Mouse (Mus musculus): ENCODE measurements around the gene Acap2. TPM values are rescaled to one million over a fixed set of nuclear protein-coding genes. Genes with fewer than 3 reads are reported as not detected.
A peak's percentile ranks its signal among the peaks of the same experiment; 100 is the strongest.

The Acap2 gene
- polyA plus RNA-seq, 2 experiments, result 4.4 to 5.1 TPM

DNA sequence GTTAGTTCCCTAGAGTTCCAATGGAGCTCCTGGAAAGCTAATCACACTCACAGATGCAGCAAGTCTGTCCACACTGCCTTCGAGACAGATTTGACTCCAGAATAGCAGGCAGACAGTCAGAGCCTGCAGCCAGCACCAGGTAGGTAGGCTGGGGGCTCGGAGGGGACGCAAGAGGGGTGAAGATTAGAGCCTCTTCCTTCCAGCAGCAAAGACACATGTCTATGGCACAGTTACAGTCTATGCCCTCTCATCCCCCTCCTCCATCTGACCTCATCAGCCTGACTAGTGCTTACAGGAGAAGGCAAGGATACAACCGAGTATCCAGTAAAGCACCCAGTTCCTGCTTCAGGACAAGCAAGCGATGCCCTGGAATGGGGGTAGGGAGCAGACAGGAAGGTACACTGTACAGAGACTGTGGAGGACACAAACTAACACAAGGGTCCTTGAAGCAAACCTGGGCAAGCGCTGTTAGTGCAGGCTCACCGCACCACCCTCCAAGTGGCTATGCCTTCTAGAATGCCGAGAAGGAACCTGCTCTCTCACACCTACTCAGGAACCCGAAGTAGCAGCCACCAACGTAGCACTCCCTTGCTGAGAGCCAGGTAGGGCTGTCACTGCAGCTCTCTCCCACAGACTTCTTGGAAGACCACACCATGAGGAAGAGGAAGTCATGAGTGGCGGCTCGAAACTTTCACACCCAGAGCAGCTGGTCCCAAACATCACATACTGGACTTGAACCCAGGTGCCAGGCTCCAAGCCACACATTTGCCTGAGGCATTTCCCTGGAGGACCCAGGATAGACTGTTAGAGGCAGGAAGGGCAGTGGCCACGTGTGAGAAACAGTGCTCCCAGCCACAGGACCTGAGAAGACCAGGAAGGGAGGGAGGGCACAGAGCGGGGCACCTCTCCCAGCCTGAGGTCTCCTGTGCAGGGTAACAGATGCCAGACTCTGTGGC, 131.6 kb downstream of the Acap2 start:
- TF ChIP-seq EP300 (IDR thresholded peaks at IDR 0.05; ENCODE audit: low read depth) (no peak), CTCF (IDR thresholded peaks at IDR 0.05; ENCODE audit: low read depth) (no peak)

DNA sequence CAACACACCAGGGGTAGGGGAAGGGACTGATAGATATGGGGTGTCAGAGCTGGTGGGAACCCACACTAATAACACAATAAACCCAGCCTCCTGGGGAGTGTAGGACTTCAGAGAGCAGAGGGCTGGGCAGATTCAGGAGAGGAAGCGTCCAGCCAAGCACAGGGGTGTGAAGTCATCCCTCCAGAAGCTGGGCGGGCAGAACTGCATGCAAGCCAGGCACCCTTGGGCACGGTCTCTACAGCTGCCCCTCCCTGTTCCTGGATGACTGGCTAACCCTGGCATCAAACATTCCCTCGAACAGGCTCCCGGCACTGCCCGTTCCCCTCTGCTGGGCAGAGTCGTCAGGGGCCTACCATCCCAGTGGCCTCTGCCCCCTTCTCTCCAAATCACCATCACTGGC, 132.8 kb downstream of the Acap2 start:
- Histone ChIP-seq H3K27ac (no peak overlapping the region), H3K9ac (replicated peaks) (no peak overlapping the region), H3K36me3 (replicated peaks; ENCODE audit: control insufficient read depth, insufficient read depth, low read depth) (no peaks in the 10 kb centered on the region), H3K4me1 (replicated peaks; ENCODE audit: control insufficient read depth in 2 of 2, insufficient read depth in 2 of 2, low read length in 1 of 2) (peaks cover 7 to 18% of the 10 kb centered on the region in 2 experiments), H3K4me2 (ENCODE audit: low read depth) (no peak overlapping the region), H3K4me3 (ENCODE audit: insufficient read depth in 1 of 2, low read depth in 2 of 2, low read length in 2 of 2) (no peak overlapping the region), H3K27me3 (ENCODE audit: control insufficient read depth, insufficient read depth, low read length) (no peaks in the 10 kb centered on the region), H3K9me3 (ENCODE audit: control insufficient read depth, low read length) (no peaks in the 10 kb centered on the region)
- TF ChIP-seq EP300 (IDR thresholded peaks at IDR 0.05; ENCODE audit: low read depth) (no peak), CTCF (IDR thresholded peaks at IDR 0.05; ENCODE audit: low read depth) (no peak)
- WGBS (ENCODE audit: insufficient replicate concordance), result 71% methylated on average over 7 of the region's 7 CpGs
- ATAC-seq (ENCODE audit: insufficient read depth), result no peak
- no peak for DNase-seq (ENCODE audit: low read depth in 3 of 3, low spot score in 3 of 3)

More for the DNA sequence above, 131.6 kb downstream of the Acap2 start:
- WGBS (ENCODE audit: insufficient replicate concordance), result 60% methylated on average over 14 of the region's 14 CpGs
- Histone ChIP-seq H3K36me3 (replicated peaks; ENCODE audit: control insufficient read depth, insufficient read depth, low read depth) (no peaks in the 10 kb centered on the region), H3K27ac (no peak overlapping the region), H3K27me3 (ENCODE audit: control insufficient read depth, insufficient read depth, low read length) (no peaks in the 10 kb centered on the region), H3K4me2 (ENCODE audit: low read depth) (no peak overlapping the region), H3K9me3 (ENCODE audit: control insufficient read depth, low read length) (no peaks in the 10 kb centered on the region), H3K4me1 (replicated peaks; ENCODE audit: control insufficient read depth in 2 of 2, insufficient read depth in 2 of 2, low read length in 1 of 2) (peaks cover 7 to 18% of the 10 kb centered on the region in 2 experiments), H3K4me3 (ENCODE audit: insufficient read depth in 1 of 2, low read depth in 2 of 2, low read length in 2 of 2) (no peak overlapping the region), H3K9ac (replicated peaks) (no peak overlapping the region)
- DNase-seq (ENCODE audit: low read depth in 3 of 3, low spot score in 3 of 3), result no peak
- no peak for ATAC-seq (ENCODE audit: insufficient read depth)

DNA sequence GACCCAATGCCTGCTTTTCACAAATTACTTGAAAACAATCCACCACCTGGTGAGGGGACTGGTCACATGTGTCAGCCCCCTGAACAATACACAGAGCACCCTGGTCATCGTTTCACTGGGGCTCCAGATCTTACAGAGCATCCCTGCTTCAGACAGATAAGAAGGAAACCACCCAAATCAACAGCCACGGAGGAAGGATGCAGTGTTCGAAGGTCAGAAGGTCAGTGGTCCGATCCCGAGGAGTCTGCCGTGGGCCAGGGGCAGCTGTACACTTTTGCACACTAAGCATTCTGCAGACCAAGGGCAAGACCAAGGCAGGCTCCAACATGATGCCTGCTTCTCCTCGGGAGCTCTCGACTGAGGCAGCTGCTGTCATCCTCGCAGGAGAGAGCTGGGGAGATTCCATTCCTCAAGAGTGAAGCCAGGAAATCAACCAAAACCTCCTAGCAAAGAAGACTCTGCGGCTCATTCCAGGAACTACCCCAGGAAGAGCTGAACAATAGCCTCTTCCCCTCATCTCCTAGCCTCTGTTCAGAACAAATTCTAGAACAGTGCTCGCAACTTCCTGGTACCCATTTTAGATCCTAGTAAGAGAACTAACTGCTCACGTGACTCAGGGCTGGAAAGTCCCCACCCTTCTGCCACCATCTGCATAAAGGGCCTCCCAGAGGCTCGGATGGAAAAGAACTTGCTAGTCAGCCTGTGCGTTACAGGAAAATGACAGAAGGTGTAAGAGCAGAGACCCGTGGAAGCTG, 134.5 kb downstream of the Acap2 start:
- ATAC-seq (ENCODE audit: insufficient read depth) (peak; percentile 71), DNase-seq (ENCODE audit: low read depth in 3 of 3, low spot score in 3 of 3) (peak in 1 of 3 experiments; percentile 68)
- TF ChIP-seq EP300 (IDR thresholded peaks at IDR 0.05; ENCODE audit: low read depth) (no peak), CTCF (IDR thresholded peaks at IDR 0.05; ENCODE audit: low read depth) (no peak)
- no peak overlapping the region for H3K9ac ChIP-seq (replicated peaks)
- H3K27me3 ChIP-seq (ENCODE audit: control insufficient read depth, insufficient read depth, low read length), result no peaks in the 10 kb centered on the region
- H3K4me2 ChIP-seq (ENCODE audit: low read depth), result peak overlapping the region; percentile 52
- 11% methylated on average over 15 of the region's 15 CpGs for WGBS (ENCODE audit: insufficient replicate concordance)
- no peaks in the 10 kb centered on the region for H3K36me3 ChIP-seq (replicated peaks; ENCODE audit: control insufficient read depth, insufficient read depth, low read depth)
- H3K4me3 ChIP-seq (ENCODE audit: insufficient read depth in 1 of 2, low read depth in 2 of 2, low read length in 2 of 2), result peak overlapping the region; percentile 3 to 9; a peak in 3 of 4 replicates
- no peaks in the 10 kb centered on the region for H3K9me3 ChIP-seq (ENCODE audit: control insufficient read depth, low read length)
- H3K27ac ChIP-seq, result no peak overlapping the region
- peaks cover 7 to 18% of the 10 kb centered on the region in 2 experiments for H3K4me1 ChIP-seq (replicated peaks; ENCODE audit: control insufficient read depth in 2 of 2, insufficient read depth in 2 of 2, low read length in 1 of 2)

DNA sequence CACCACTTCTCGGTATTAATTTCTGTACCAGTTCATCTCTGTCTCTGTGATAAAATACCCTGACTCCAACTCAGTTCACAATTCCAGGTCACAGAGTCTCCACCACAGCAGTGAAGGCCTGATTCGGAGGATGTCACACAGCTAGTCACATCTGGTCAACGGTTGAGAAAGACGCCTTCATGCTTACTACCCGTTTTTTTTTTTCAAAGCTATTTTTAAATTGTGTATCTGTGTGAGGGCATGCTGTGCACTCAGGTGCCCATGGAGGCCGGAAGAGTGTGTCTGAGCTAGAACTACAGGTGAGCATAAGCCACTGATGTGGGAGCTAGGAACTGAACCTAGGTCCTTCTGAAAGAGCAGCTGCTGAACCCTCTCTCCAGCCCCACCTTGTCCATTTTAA, 136.3 kb downstream of the Acap2 start:
- ATAC-seq (ENCODE audit: insufficient read depth), result no peak
- TF ChIP-seq EP300 (IDR thresholded peaks at IDR 0.05; ENCODE audit: low read depth), result no peak
- TF ChIP-seq CTCF (IDR thresholded peaks at IDR 0.05; ENCODE audit: low read depth), result no peak
- Histone ChIP-seq H3K4me3 (ENCODE audit: insufficient read depth in 1 of 2, low read depth in 2 of 2, low read length in 2 of 2) (no peak overlapping the region), H3K9ac (replicated peaks) (no peak overlapping the region), H3K27ac (no peak overlapping the region), H3K36me3 (replicated peaks; ENCODE audit: control insufficient read depth, insufficient read depth, low read depth) (no peaks in the 10 kb centered on the region), H3K9me3 (ENCODE audit: control insufficient read depth, low read length) (no peaks in the 10 kb centered on the region), H3K4me1 (replicated peaks; ENCODE audit: control insufficient read depth in 2 of 2, insufficient read depth in 2 of 2, low read length in 1 of 2) (peaks cover 7 to 18% of the 10 kb centered on the region in 2 experiments), H3K4me2 (ENCODE audit: low read depth) (no peak overlapping the region), H3K27me3 (ENCODE audit: control insufficient read depth, insufficient read depth, low read length) (no peaks in the 10 kb centered on the region)
- 56% methylated on average over 6 of the region's 6 CpGs for WGBS (ENCODE audit: insufficient replicate concordance)
- DNase-seq (ENCODE audit: low read depth in 3 of 3, low spot score in 3 of 3), result no peak

DNA sequence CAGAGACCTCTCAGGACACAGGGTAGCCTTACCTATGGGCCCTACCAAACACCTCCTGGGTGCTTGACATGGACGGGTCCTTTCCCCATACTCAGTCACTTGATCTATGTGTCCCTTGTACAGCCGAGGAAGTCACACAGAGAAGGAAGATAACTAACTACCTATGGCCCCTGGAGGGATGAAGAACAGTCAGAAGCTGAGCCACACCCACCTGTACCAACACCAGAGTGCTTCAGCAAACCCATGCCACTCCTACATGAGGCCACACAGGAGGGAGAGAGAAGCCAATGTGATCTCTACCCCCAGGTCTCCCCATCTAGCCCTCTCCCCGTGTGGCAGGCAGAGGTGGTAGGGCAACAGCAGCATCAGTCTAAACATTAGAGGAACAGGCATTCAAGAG, 138.1 kb downstream of the Acap2 start:
- no peaks in the 10 kb centered on the region for H3K36me3 ChIP-seq (replicated peaks; ENCODE audit: control insufficient read depth, insufficient read depth, low read depth)
- no peak overlapping the region for H3K9ac ChIP-seq (replicated peaks)
- peaks cover 7 to 18% of the 10 kb centered on the region in 2 experiments for H3K4me1 ChIP-seq (replicated peaks; ENCODE audit: control insufficient read depth in 2 of 2, insufficient read depth in 2 of 2, low read length in 1 of 2)
- DNase-seq (ENCODE audit: low read depth in 3 of 3, low spot score in 3 of 3) (no peak), ATAC-seq (ENCODE audit: insufficient read depth) (no peak)
- no peaks in the 10 kb centered on the region for H3K9me3 ChIP-seq (ENCODE audit: control insufficient read depth, low read length)
- no peak overlapping the region for H3K4me2 ChIP-seq (ENCODE audit: low read depth)
- TF ChIP-seq EP300 (IDR thresholded peaks at IDR 0.05; ENCODE audit: low read depth) (no peak), CTCF (IDR thresholded peaks at IDR 0.05; ENCODE audit: low read depth) (no peak)
- no peaks in the 10 kb centered on the region for H3K27me3 ChIP-seq (ENCODE audit: control insufficient read depth, insufficient read depth, low read length)
- 44% methylated on average over 3 of the region's 3 CpGs for WGBS (ENCODE audit: insufficient replicate concordance)
- H3K27ac ChIP-seq, result no peak overlapping the region
- H3K4me3 ChIP-seq (ENCODE audit: insufficient read depth in 1 of 2, low read depth in 2 of 2, low read length in 2 of 2), result no peak overlapping the region

Data from liver, embryonic 14.5 days (tissue).